Mouse (Mus musculus) neural tube, embryonic 14.5 days (tissue): ENCODE measurements around the gene Ccdc106. TPM values are rescaled to one million over a fixed set of nuclear protein-coding genes. Genes with fewer than 3 reads are reported as not detected.

Experiments used
- ATAC-seq: fragments of 200-750 bp; cut with Nextera tagmentation; 2 replicates; pipeline ENCODE4 v1.8.0; 2017; ENCODE audit warnings: low read depth, mild to moderate bottlenecking, moderate TSS enrichment, moderate library complexity
- H3K27ac ChIP-seq: fragments of 300-500 bp; sonication (generic); 2 replicates; pipeline ENCODE4 v1.5.1; 2014; ENCODE audit warnings: low read depth, mild to moderate bottlenecking, control low read depth, low read length, moderate library complexity, mixed read lengths
- H3K27me3 ChIP-seq: fragments of 300-500 bp; sonication (generic); 2 replicates; pipeline ENCODE4 v1.6.1; 2014; ENCODE audit warnings: low read length; ENCODE audit not compliant: control insufficient read depth, insufficient read depth
- H3K36me3 ChIP-seq: fragments of 300-500 bp; sonication (generic); 2 replicates; pipeline ENCODE4 v1.6.1; 2014; ENCODE audit warnings: low read length, mixed read lengths; ENCODE audit not compliant: control insufficient read depth, insufficient read depth
- H3K4me1 ChIP-seq: fragments of 300-500 bp; sonication (generic); 2 replicates; pipeline ENCODE4 v1.6.1; 2014; ENCODE audit warnings: low read length; ENCODE audit not compliant: control insufficient read depth, insufficient read depth
- H3K4me2 ChIP-seq: fragments of 300-500 bp; sonication (generic); 2 replicates; pipeline ENCODE4 v1.6.1; 2014; ENCODE audit warnings: mild to moderate bottlenecking, low read depth, low read length, control low read depth
- H3K4me3 ChIP-seq: fragments of 300-500 bp; sonication (generic); 2 replicates; pipeline ENCODE4 v1.5.1; 2014; ENCODE audit warnings: low read depth, low read length, control low read depth, mixed read lengths
- H3K9ac ChIP-seq: fragments of 300-500 bp; sonication (generic); replicated peaks from 2 replicates; pipeline ENCODE4 v1.6.1; 2014; ENCODE audit warnings: low read depth, mild to moderate bottlenecking, control low read depth, low read length, mixed read lengths
- H3K9me3 ChIP-seq: fragments of 300-500 bp; sonication (generic); 2 replicates; pipeline ENCODE4 v1.6.1; 2016; ENCODE audit warnings: low read length; ENCODE audit not compliant: control insufficient read depth
- WGBS: fragments of 180-500 bp; shearing (Covaris S2); extraction: QIAGEN DNeasy Blood & Tissue Kit; methylation state at CpG from one replicate; pipeline ENCODE4 v1.1.7; 2014; 5-methylcytosine and 5-hydroxymethylcytosine counted together
- polyA plus RNA-seq: library from polyadenylated mRNA; unstranded; fragments of >200 nt; fragmentation: Nextera tagmentation; extraction: Ambion mirVana; gene quantifications from 2 replicates; pipeline ENCODE4 v1.2.1, GENCODE M21; 2014

The Ccdc106 gene
- polyA plus RNA-seq, 1 experiment from 2014 or later = 64.8 TPM

- WGBS = 58% methylated on average over 5 of the region's 5 CpGs
- H3K4me3 ChIP-seq = peak overlapping the region; percentile 81
- no peak for ATAC-seq
- H3K4me2 ChIP-seq = peak overlapping the region; percentile 83
- H3K4me1 ChIP-seq = peaks cover 7% of the 10 kb centered on the region
- no peaks in the 10 kb centered on the region for H3K9me3 ChIP-seq
- H3K27ac ChIP-seq = peak overlapping the region; percentile 92; the same call in 1 of the 2 replicates
- H3K36me3 ChIP-seq = peaks cover 9% of the 10 kb centered on the region; the same call in 1 of the 2 replicates
- H3K27me3 ChIP-seq = no peaks in the 10 kb centered on the region
- peak overlapping the region; percentile 96 for H3K9ac ChIP-seq
Measured at GRCm38 (mm10) chr7:5021197-5021596, 844 bp downstream of the Ccdc106 start.

- WGBS = 95% methylated on average over 22 of the region's 22 CpGs
- ATAC-seq = no peak
- no peaks in the 10 kb centered on the region for H3K4me1 ChIP-seq
- peaks cover 14% of the 10 kb centered on the region for H3K9me3 ChIP-seq
- H3K36me3 ChIP-seq = peaks cover 46% of the 10 kb centered on the region
- no peak overlapping the region for H3K4me3 ChIP-seq
- no peaks in the 10 kb centered on the region for H3K27me3 ChIP-seq
- H3K27ac ChIP-seq = no peak overlapping the region
- no peak overlapping the region for H3K4me2 ChIP-seq
- H3K9ac ChIP-seq = no peak overlapping the region
Measured at GRCm38 (mm10) chr7:5029543-5029942, 9.2 kb downstream of the Ccdc106 start.

DNA sequence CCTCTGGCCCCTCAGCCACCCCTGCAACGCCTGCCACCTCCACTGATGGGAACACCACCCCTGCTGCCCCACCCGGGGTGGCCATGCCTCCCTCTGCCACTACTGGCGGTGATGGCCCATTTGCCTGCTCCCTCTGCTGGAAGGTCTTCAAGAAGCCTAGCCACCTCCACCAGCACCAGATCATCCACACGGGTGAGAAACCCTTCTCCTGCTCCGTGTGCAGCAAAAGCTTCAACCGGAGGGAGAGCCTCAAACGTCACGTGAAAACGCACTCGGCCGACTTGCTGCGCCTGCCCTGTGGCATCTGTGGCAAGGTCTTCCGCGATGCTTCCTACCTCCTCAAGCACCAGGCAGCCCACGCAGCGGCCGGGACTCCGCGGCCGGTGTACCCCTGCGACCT lies 9.6 kb downstream of the Ccdc106 start:
- H3K36me3 ChIP-seq = peaks cover 46% of the 10 kb centered on the region
- H3K27ac ChIP-seq = no peak overlapping the region
- H3K27me3 ChIP-seq = no peaks in the 10 kb centered on the region
- no peak overlapping the region for H3K4me2 ChIP-seq
- H3K4me1 ChIP-seq = no peaks in the 10 kb centered on the region
- H3K9me3 ChIP-seq = peaks cover 14% of the 10 kb centered on the region
- no peak for ATAC-seq
- H3K9ac ChIP-seq = no peak overlapping the region
- no peak overlapping the region for H3K4me3 ChIP-seq
- WGBS = 91% methylated on average over 21 of the region's 21 CpGs

DNA sequence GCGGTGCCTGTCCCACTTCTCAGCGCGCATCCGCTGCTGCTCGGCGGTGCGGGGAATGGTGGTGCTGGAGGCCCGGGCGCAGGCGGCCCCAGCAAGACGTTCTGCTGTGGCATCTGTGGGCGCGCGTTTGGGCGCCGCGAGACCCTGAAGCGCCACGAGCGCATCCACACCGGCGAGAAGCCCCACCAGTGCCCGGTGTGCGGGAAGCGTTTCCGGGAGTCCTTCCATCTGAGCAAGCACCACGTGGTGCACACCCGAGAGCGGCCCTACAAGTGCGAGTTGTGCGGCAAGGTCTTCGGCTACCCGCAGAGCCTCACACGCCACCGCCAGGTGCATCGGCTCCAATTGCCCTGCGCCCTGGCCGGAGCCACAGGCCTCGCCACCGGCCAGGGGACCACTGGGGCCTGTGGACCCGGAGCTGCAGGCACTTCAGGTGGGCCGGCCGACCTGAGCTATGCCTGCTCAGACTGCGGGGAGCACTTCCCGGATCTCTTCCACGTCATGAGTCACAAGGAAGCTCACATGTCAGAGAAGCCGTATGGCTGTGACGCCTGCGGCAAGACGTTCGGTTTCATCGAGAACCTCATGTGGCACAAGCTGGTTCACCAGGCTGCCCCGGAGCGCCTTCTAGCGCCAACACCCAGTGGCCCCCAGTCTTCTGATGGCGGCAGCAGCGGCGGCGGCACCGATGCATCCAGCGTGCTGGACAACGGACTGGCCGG lies 10.4 kb downstream of the Ccdc106 start:
- Histone ChIP-seq H3K36me3 (peaks cover 50% of the 10 kb centered on the region), H3K9ac (no peak overlapping the region), H3K27me3 (no peaks in the 10 kb centered on the region), H3K4me2 (no peak overlapping the region), H3K4me1 (no peaks in the 10 kb centered on the region), H3K4me3 (no peak overlapping the region), H3K9me3 (peaks cover 14% of the 10 kb centered on the region), H3K27ac (no peak overlapping the region)
- WGBS = 82% methylated on average over 63 of the region's 63 CpGs
- no peak for ATAC-seq

GRCm38 (mm10) chr7:5031496-5031895 lies 11.1 kb downstream of the Ccdc106 start:
- Histone ChIP-seq H3K4me3 (no peak overlapping the region), H3K9ac (no peak overlapping the region), H3K27me3 (no peaks in the 10 kb centered on the region), H3K9me3 (peaks cover 14% of the 10 kb centered on the region), H3K36me3 (peaks cover 52% of the 10 kb centered on the region), H3K4me2 (no peak overlapping the region), H3K4me1 (no peaks in the 10 kb centered on the region), H3K27ac (no peak overlapping the region)
- ATAC-seq = no peak
- 77% methylated on average over 45 of the region's 46 CpGs for WGBS

- ATAC-seq = no peak
- no peak within 1 kb of the TSS for H3K4me3 ChIP-seq
- WGBS = 91% methylated on average over 3 of the region's 3 CpGs
Measured at GRCm38 (mm10) chr7:5033818-5034217, 13.5 kb downstream of the Ccdc106 start, which contains the start of gene 4632433K11Rik. Gene 4632433K11Rik (plus strand): TSS chr7:5034118.

GRCm38 (mm10) chr7:5035628-5036027 lies 15.3 kb downstream of the Ccdc106 start:
- WGBS = 97% methylated on average over 17 of the region's 17 CpGs
- H3K27ac ChIP-seq = no peak overlapping the region
- H3K36me3 ChIP-seq = peaks cover 31% of the 10 kb centered on the region
- no peaks in the 10 kb centered on the region for H3K27me3 ChIP-seq
- ATAC-seq = no peak
- no peak overlapping the region for H3K4me2 ChIP-seq
- H3K4me3 ChIP-seq = no peak overlapping the region
- peaks cover 9% of the 10 kb centered on the region; the same call in 1 of the 2 replicates for H3K4me1 ChIP-seq
- no peak overlapping the region for H3K9ac ChIP-seq
- peaks cover 4% of the 10 kb centered on the region; the same call in 1 of the 2 replicates for H3K9me3 ChIP-seq

More at GRCm38 (mm10) chr7:5033818-5034217, 13.5 kb downstream of the Ccdc106 start, which contains the start of gene 4632433K11Rik:
- peaks cover 48% of the 10 kb centered on the region for H3K36me3 ChIP-seq
- H3K27ac ChIP-seq = no peak within 1 kb of the TSS
- peaks cover 14% of the 10 kb centered on the region for H3K9me3 ChIP-seq
- no peak within 1 kb of the TSS for H3K9ac ChIP-seq
- H3K27me3 ChIP-seq = no peaks in the 10 kb centered on the region
- H3K4me1 ChIP-seq = peaks cover 4% of the 10 kb centered on the region; the same call in 1 of the 2 replicates
- no peak within 1 kb of the TSS for H3K4me2 ChIP-seq

DNA sequence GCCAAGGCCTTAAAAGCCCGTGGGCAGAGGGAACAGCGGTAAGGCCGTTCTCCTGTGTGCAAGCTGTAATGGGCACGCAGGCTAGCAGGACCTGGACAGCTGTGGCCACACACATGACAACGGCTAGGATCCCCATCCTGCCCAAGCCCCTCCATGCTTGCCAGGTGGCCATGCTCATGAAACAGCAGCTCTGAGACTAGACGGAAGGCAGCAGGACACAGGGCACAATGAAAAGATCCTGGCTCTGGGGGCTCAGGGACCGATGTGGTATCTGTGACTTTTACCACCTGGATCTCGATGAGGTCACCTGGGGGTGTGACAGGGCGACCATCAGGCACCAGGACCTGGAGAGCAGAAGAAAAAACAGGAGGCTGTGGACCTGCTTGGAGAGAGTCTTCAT lies 15.8 kb downstream of the Ccdc106 start:
- H3K4me2 ChIP-seq = no peak overlapping the region
- 97% methylated on average over 9 of the region's 9 CpGs for WGBS
- H3K9me3 ChIP-seq = 0 out of 2 replicates have a peak, but pooled peaks cover 1% of the 10 kb centered on the region
- peaks cover 26% of the 10 kb centered on the region for H3K36me3 ChIP-seq
- H3K9ac ChIP-seq = no peak overlapping the region
- no peaks in the 10 kb centered on the region for H3K27me3 ChIP-seq
- peaks cover 9% of the 10 kb centered on the region; the same call in 1 of the 2 replicates for H3K4me1 ChIP-seq
- H3K27ac ChIP-seq = no peak overlapping the region
- no peak overlapping the region for H3K4me3 ChIP-seq
- ATAC-seq = no peak

DNA sequence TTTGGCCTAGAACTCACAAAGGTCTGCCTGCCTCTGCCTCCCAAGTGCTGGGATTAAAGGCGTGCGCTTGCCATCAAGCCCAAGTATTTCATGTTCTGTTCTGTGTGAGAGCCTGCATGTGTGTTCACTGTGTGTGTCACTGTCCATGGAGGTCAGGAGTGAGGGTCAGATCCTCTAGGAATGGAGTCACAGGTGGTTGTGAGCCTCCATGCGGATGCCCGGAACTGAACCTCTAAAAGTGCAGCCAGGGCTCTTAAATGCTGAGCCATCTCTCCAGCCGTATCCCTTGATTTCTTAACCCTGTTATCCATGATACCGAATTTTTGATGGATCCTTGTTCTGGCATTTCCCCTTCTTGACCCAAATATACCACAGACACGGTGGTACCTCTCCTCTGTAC lies 16.7 kb downstream of the Ccdc106 start:
- H3K4me1 ChIP-seq = peaks cover 9% of the 10 kb centered on the region; the same call in 1 of the 2 replicates
- no peak for ATAC-seq
- 96% methylated on average over 7 of the region's 7 CpGs for WGBS
- H3K4me2 ChIP-seq = 0 out of 2 replicates have a peak overlapping the region, but pooled peaks have one; percentile 43
- H3K27me3 ChIP-seq = no peaks in the 10 kb centered on the region
- H3K4me3 ChIP-seq = no peak overlapping the region
- H3K36me3 ChIP-seq = peaks cover 17% of the 10 kb centered on the region
- H3K27ac ChIP-seq = no peak overlapping the region
- no peaks in the 10 kb centered on the region for H3K9me3 ChIP-seq
- H3K9ac ChIP-seq = no peak overlapping the region
